Mouse (Mus musculus): Measurements from ENCODE around the gene Btnl1. TPM values are rescaled to one million over a fixed set of nuclear protein-coding genes. Genes with fewer than 3 reads are reported as not detected.

Gene Btnl1
- polyA plus RNA-seq, 1 experiment = not detected

- WGBS = 18% methylated on average over 6 of the region's 6 CpGs
- no peak for TF ChIP-seq POLR2A (IDR thresholded peaks at IDR 0.05; ENCODE audit: borderline replicate concordance, control insufficient read depth, low read depth, low read length)
- TF ChIP-seq CTCF (IDR thresholded peaks at IDR 0.05; ENCODE audit: control insufficient read depth, insufficient read depth, low read length) = no peak
- H3K27ac ChIP-seq (ENCODE audit: control insufficient read depth, insufficient read depth, low read depth, low read length, poor library complexity) = no peak overlapping the region
- peaks cover 3% of the 10 kb centered on the region for H3K4me1 ChIP-seq (ENCODE audit: control insufficient read depth, insufficient read depth, low read length)
- no peak overlapping the region for H3K4me3 ChIP-seq (replicated peaks; ENCODE audit: control insufficient read depth, low read depth, low read length)
Observed at GRCm38 (mm10) chr17:34377450-34378209, 698 bp downstream of the Btnl1 start.

DNA sequence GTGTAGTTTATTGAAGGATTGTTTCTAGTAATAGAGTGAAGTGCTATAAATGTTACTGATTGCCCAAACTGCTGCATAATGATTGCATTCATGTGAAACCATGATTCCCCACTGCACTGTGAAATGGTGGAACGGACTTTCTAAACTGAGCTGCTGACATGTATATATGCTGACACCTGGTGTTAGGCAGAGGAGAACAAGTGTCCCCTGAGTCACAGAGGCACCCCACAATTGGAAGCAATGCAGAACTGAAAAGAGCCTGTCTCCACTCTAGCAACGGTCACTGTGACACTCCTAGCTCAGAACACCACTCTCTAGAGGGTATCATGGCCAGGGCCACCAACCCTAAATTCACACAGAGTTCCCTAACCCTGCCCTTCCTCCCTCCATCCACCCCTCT, 1.8 kb downstream of the Btnl1 start:
- 51% methylated on average over 2 of the region's 2 CpGs for WGBS
- no peak for TF ChIP-seq CTCF (IDR thresholded peaks at IDR 0.05; ENCODE audit: control insufficient read depth, insufficient read depth, low read length)
- no peak for TF ChIP-seq POLR2A (IDR thresholded peaks at IDR 0.05; ENCODE audit: borderline replicate concordance, control insufficient read depth, low read depth, low read length)

DNA sequence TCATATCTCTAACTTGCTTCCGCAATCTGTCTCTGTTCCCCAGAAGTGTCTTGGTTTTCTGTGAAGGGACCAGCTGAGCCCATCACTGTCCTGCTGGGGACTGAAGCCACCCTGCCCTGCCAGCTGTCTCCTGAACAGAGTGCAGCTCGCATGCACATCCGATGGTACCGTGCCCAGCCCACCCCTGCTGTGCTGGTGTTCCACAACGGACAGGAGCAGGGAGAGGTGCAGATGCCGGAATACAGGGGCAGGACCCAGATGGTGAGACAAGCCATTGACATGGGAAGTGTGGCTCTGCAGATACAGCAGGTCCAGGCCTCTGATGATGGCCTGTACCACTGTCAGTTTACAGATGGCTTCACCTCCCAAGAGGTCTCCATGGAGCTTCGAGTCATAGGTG, 2.5 kb downstream of the Btnl1 start:
- H3K4me1 ChIP-seq (ENCODE audit: control insufficient read depth, insufficient read depth, low read length) = peaks cover 3% of the 10 kb centered on the region
- no peak overlapping the region for H3K27ac ChIP-seq (ENCODE audit: control insufficient read depth, insufficient read depth, low read depth, low read length, poor library complexity)
- TF ChIP-seq POLR2A (IDR thresholded peaks at IDR 0.05; ENCODE audit: borderline replicate concordance, control insufficient read depth, low read depth, low read length) (no peak), CTCF (IDR thresholded peaks at IDR 0.05; ENCODE audit: control insufficient read depth, insufficient read depth, low read length) (no peak)
- 84% methylated on average over 7 of the region's 7 CpGs for WGBS
- no peak overlapping the region for H3K4me3 ChIP-seq (replicated peaks; ENCODE audit: control insufficient read depth, low read depth, low read length)

More for the DNA sequence above, 1.8 kb downstream of the Btnl1 start:
- Histone ChIP-seq H3K4me3 (replicated peaks; ENCODE audit: control insufficient read depth, low read depth, low read length) (no peak overlapping the region), H3K27ac (ENCODE audit: control insufficient read depth, insufficient read depth, low read depth, low read length, poor library complexity) (no peak overlapping the region), H3K4me1 (ENCODE audit: control insufficient read depth, insufficient read depth, low read length) (peaks cover 3% of the 10 kb centered on the region)

DNA sequence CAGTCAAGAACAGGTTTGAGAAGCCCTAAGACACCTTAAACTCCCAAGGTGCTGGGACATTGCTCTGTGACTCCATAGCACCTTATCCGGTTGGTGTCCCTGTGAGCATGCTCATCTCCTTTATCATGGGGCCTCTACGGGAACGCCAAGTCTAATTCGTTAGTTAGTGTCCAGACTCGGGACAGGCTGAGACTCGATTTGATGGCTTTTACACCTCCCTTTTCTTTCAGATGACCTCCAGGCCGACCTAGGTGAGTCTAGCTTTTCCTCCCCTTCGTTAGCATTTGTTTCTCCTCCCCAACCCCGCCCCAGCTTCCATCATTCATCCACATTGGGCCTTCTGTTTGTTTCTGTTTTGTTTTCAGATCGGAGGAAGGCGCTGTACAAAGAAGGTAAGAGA, 4.9 kb downstream of the Btnl1 start:
- Histone ChIP-seq H3K4me1 (ENCODE audit: control insufficient read depth, insufficient read depth, low read length) (peaks cover 3% of the 10 kb centered on the region), H3K4me3 (replicated peaks; ENCODE audit: control insufficient read depth, low read depth, low read length) (no peak overlapping the region), H3K27ac (ENCODE audit: control insufficient read depth, insufficient read depth, low read depth, low read length, poor library complexity) (no peak overlapping the region)
- 79% methylated on average over 11 of the region's 11 CpGs for WGBS
- TF ChIP-seq POLR2A (IDR thresholded peaks at IDR 0.05; ENCODE audit: borderline replicate concordance, control insufficient read depth, low read depth, low read length) (no peak), CTCF (IDR thresholded peaks at IDR 0.05; ENCODE audit: control insufficient read depth, insufficient read depth, low read length) (no peak)

DNA sequence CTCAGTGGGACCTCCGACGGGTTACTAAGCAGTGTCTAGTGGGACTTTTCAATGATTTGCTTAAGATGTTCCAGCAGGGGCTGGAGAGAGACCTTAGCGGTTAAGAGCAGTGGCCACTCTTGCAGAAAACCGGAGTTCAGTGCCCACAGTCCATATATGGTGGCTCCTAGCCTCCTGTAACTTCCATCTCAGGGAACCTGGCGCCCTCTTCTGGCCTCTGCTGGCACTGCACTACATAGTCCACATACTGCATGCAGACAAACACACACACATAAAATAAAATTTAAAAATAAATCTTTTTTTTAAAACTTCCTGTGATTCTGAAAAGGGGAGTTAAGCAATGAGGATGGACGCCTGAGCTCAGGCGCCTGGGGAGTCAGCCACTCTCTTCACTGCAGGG, 6.3 kb downstream of the Btnl1 start:
- no peak for TF ChIP-seq POLR2A (IDR thresholded peaks at IDR 0.05; ENCODE audit: borderline replicate concordance, control insufficient read depth, low read depth, low read length)
- peak; percentile 64 for TF ChIP-seq CTCF (IDR thresholded peaks at IDR 0.05; ENCODE audit: control insufficient read depth, insufficient read depth, low read length)
- no peaks in the 10 kb centered on the region; the same call in 1 of the 2 replicates for H3K4me1 ChIP-seq (ENCODE audit: control insufficient read depth, insufficient read depth, low read length)
- WGBS = 68% methylated on average over 7 of the region's 7 CpGs
- H3K27ac ChIP-seq (ENCODE audit: control insufficient read depth, insufficient read depth, low read depth, low read length, poor library complexity) = no peak overlapping the region
- H3K4me3 ChIP-seq (replicated peaks; ENCODE audit: control insufficient read depth, low read depth, low read length) = no peak overlapping the region

- 68% methylated on average over 3 of the region's 3 CpGs for WGBS
- no peaks in the 10 kb centered on the region; the same call in 1 of the 2 replicates for H3K4me1 ChIP-seq (ENCODE audit: control insufficient read depth, insufficient read depth, low read length)
- TF ChIP-seq POLR2A (IDR thresholded peaks at IDR 0.05; ENCODE audit: borderline replicate concordance, control insufficient read depth, low read depth, low read length) = no peak
- no peak for TF ChIP-seq CTCF (IDR thresholded peaks at IDR 0.05; ENCODE audit: control insufficient read depth, insufficient read depth, low read length)
- H3K4me3 ChIP-seq (replicated peaks; ENCODE audit: control insufficient read depth, low read depth, low read length) = no peak overlapping the region
- H3K27ac ChIP-seq (ENCODE audit: control insufficient read depth, insufficient read depth, low read depth, low read length, poor library complexity) = no peak overlapping the region
Observed at GRCm38 (mm10) chr17:34384699-34385098, 7.8 kb downstream of the Btnl1 start.

DNA sequence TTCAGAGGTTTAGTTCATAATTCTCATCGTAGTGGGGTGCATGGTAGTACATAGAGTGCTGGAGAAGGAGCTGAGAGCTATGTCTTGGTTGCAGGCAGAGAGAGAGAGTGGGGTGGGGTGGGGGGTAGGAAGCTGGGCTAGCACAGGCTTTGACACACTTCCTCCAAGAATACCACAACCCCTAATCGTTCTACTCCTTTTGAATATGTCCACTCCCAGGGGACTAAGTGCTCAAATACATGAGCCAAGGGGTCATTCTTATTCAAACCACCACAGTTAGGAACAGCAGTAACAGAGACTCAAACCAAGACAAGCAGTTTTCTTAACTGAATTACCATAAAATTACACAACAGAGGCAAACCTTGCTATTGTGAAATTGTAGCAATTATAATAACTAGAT, 9.7 kb downstream of the Btnl1 start:
- H3K4me1 ChIP-seq (ENCODE audit: control insufficient read depth, insufficient read depth, low read length) = no peaks in the 10 kb centered on the region; the same call in none of the 2 replicates
- H3K4me3 ChIP-seq (replicated peaks; ENCODE audit: control insufficient read depth, low read depth, low read length) = no peak overlapping the region
- no peak for TF ChIP-seq CTCF (IDR thresholded peaks at IDR 0.05; ENCODE audit: control insufficient read depth, insufficient read depth, low read length)
- TF ChIP-seq POLR2A (IDR thresholded peaks at IDR 0.05; ENCODE audit: borderline replicate concordance, control insufficient read depth, low read depth, low read length) = no peak
- WGBS = 0% methylated on average over 2 of the region's 2 CpGs
- H3K27ac ChIP-seq (ENCODE audit: control insufficient read depth, insufficient read depth, low read depth, low read length, poor library complexity) = no peak overlapping the region

GRCm38 (mm10) chr17:34388513-34388912, 11.6 kb downstream of the Btnl1 start:
- TF ChIP-seq CTCF (IDR thresholded peaks at IDR 0.05; ENCODE audit: control insufficient read depth, insufficient read depth, low read length) (peak; percentile 73), POLR2A (IDR thresholded peaks at IDR 0.05; ENCODE audit: borderline replicate concordance, control insufficient read depth, low read depth, low read length) (no peak)
- Histone ChIP-seq H3K4me3 (replicated peaks; ENCODE audit: control insufficient read depth, low read depth, low read length) (no peak overlapping the region), H3K27ac (ENCODE audit: control insufficient read depth, insufficient read depth, low read depth, low read length, poor library complexity) (no peak overlapping the region), H3K4me1 (ENCODE audit: control insufficient read depth, insufficient read depth, low read length) (peaks cover 2% of the 10 kb centered on the region)
- WGBS = 34% methylated on average over 4 of the region's 4 CpGs
